Comparison of ENCODE assay signal across 39 mouse cellular contexts in genomic region chr13:98705501-98705900, GRCm38 (mm10). TPM values are rescaled to one million over a fixed set of nuclear protein-coding genes. Genes with fewer than 3 reads are reported as not detected.
"Had no signal": no experiment of that assay in that cellular context is flagged by ENCODE, and none has a peak within 500 bp of the region (broad histone marks: within the 10 kb centered on the region; RNA-seq: fewer than 3 reads in every experiment).

No protein-coding gene starts in this region.

- H3K9ac ChIP-seq: limb, embryonic 12.5 days; limb, embryonic 13.5 days; limb, embryonic 15.5 days; liver, embryonic 12.5 days; liver, embryonic 13.5 days; liver, embryonic 14.5 days; liver, embryonic 15.5 days; liver, postnatal 0 days; lung, embryonic 14.5 days; lung, embryonic 15.5 days; midbrain, embryonic 12.5 days; midbrain, embryonic 13.5 days; midbrain, embryonic 15.5 days had no signal

- H3K27ac ChIP-seq: limb, embryonic 10.5 days; limb, embryonic 12.5 days; limb, embryonic 13.5 days; limb, embryonic 15.5 days; liver, embryonic 12.5 days; liver, embryonic 13.5 days; liver, embryonic 14.5 days; liver, embryonic 15.5 days; lung, embryonic 15.5 days; macrophage; midbrain, embryonic 10.5 days; midbrain, embryonic 12.5 days; midbrain, embryonic 13.5 days; midbrain, embryonic 15.5 days had no signal

- H3K36me3 ChIP-seq: limb, embryonic 10.5 days; limb, embryonic 12.5 days; limb, embryonic 13.5 days; limb, embryonic 15.5 days; liver, embryonic 12.5 days; liver, embryonic 13.5 days; liver, embryonic 15.5 days; lung, embryonic 15.5 days; midbrain, embryonic 10.5 days; midbrain, embryonic 12.5 days; midbrain, embryonic 13.5 days; midbrain, embryonic 15.5 days had no signal

- H3K9me3 ChIP-seq: limb, embryonic 10.5 days; limb, embryonic 15.5 days; liver, embryonic 12.5 days; liver, embryonic 13.5 days; liver, embryonic 15.5 days; lung, embryonic 15.5 days; midbrain, embryonic 10.5 days; midbrain, embryonic 13.5 days; midbrain, embryonic 15.5 days had no signal

- ATAC-seq: liver, embryonic 12.5 days; liver, postnatal 0 days; lung, postnatal 0 days; midbrain, embryonic 13.5 days; midbrain, embryonic 15.5 days; midbrain, embryonic 16.5 days had no signal

- H3K4me1 ChIP-seq: liver, embryonic 12.5 days; liver, embryonic 13.5 days; liver, embryonic 15.5 days; midbrain, embryonic 10.5 days; midbrain, embryonic 12.5 days; midbrain, embryonic 13.5 days; midbrain, embryonic 15.5 days had no signal

- H3K4me3 ChIP-seq: limb, embryonic 10.5 days; limb, embryonic 12.5 days; limb, embryonic 13.5 days; limb, embryonic 15.5 days; liver, embryonic 12.5 days; liver, embryonic 13.5 days; liver, embryonic 15.5 days; lung, embryonic 15.5 days; megakaryocyte, embryonic 14.5 days; midbrain, embryonic 10.5 days; midbrain, embryonic 12.5 days; midbrain, embryonic 13.5 days; midbrain, embryonic 15.5 days; myocyte had no signal

- H3K4me2 ChIP-seq: limb, embryonic 12.5 days; limb, embryonic 13.5 days; limb, embryonic 15.5 days; liver, embryonic 11.5 days; liver, embryonic 12.5 days; liver, embryonic 13.5 days; liver, embryonic 15.5 days; lung, embryonic 14.5 days; lung, embryonic 15.5 days; midbrain, embryonic 11.5 days; midbrain, embryonic 12.5 days; midbrain, embryonic 13.5 days; midbrain, embryonic 15.5 days had no signal

- H3K27me3 ChIP-seq: limb, embryonic 13.5 days; limb, embryonic 15.5 days; liver, embryonic 12.5 days; liver, embryonic 13.5 days; liver, embryonic 15.5 days; lung, embryonic 15.5 days; midbrain, embryonic 12.5 days; midbrain, embryonic 13.5 days; midbrain, embryonic 15.5 days had no signal

- DNase-seq: left cerebral cortex, postnatal 4 days; liver, embryonic 13.5 days; liver, postnatal 0 days; lung, adult 18-20 months; lung, adult 2 months; lung, embryonic 14.5 days; lung, postnatal 10 days; lung, postnatal 14 days; lung, postnatal 36 days; lung, postnatal 4 days; midbrain, embryonic 14.5 days had no signal

RNA-seq across cellular contexts. Expression of gene Tmem171, which starts 10.9 kb away (rescaled TPM):
- total RNA-seq: left cerebral cortex, postnatal 25 days; left cerebral cortex, postnatal 36 days; liver, adult 2 months; megakaryocyte, adult 5-6 weeks; megakaryocyte-erythroid progenitor cell, adult 5-6 weeks; midbrain, postnatal 0 days; monocyte, adult 5-6 weeks had no signal
- polyA plus RNA-seq: limb, embryonic 10.5 days; limb, embryonic 11.5 days; liver, embryonic 12.5 days; liver, embryonic 13.5 days; midbrain, embryonic 10.5 days; midbrain, embryonic 11.5 days; midbrain, embryonic 12.5 days; midbrain, embryonic 13.5 days; midbrain, embryonic 14.5 days; midbrain, embryonic 15.5 days; midbrain, embryonic 16.5 days; midbrain, postnatal 0 days; neural tube, embryonic 11.5 days had no signal
